Mouse (Mus musculus) stomach, postnatal 0 days (tissue): Measurements from ENCODE around the gene Gkn3. TPM values are rescaled to one million over a fixed set of nuclear protein-coding genes. Genes with fewer than 3 reads are reported as not detected.

ENCODE experiments used
- ATAC-seq: fragments of 200-750 bp; cut with Nextera tagmentation; 2 replicates; pipeline ENCODE4 v1.8.0; 2017; ENCODE audit not compliant: low FRiP score, low TSS enrichment
- DNase-seq: peaks from one replicate; pipeline ENCODE4 v3.0.0-alpha.2; 2016; ENCODE audit warnings: low spot score
- H3K27ac ChIP-seq: fragments of 300-500 bp; sonication (generic); replicated peaks from 2 replicates; pipeline ENCODE4 v1.5.1; 2014; ENCODE audit warnings: mild to moderate bottlenecking, control low read depth
- H3K27me3 ChIP-seq: fragments of 300-500 bp; sonication (generic); 2 replicates; pipeline ENCODE4 v1.6.1; 2014; ENCODE audit warnings: low read length; ENCODE audit not compliant: control insufficient read depth, insufficient read depth
- H3K36me3 ChIP-seq: fragments of 300-500 bp; sonication (generic); 2 replicates; pipeline ENCODE4 v1.6.1; 2014; ENCODE audit warnings: low read length, mixed read lengths; ENCODE audit not compliant: control insufficient read depth, insufficient read depth
- H3K4me1 ChIP-seq: fragments of 300-500 bp; sonication (generic); replicated peaks from 2 replicates; pipeline ENCODE4 v1.6.1; 2014; ENCODE audit warnings: antibody characterized with exemption; ENCODE audit not compliant: control insufficient read depth, insufficient read depth
- H3K4me2 ChIP-seq: fragments of 300-500 bp; sonication (generic); replicated peaks from 2 replicates; pipeline ENCODE4 v1.6.1; 2014; ENCODE audit warnings: low read depth, mild to moderate bottlenecking, control low read depth, moderate library complexity
- H3K4me3 ChIP-seq: fragments of 300-500 bp; sonication (generic); 2 replicates; pipeline ENCODE4 v1.5.1; 2014; ENCODE audit warnings: low read depth, low read length, control low read depth
- H3K9ac ChIP-seq: fragments of 300-500 bp; sonication (generic); 2 replicates; pipeline ENCODE4 v1.6.1; 2014; ENCODE audit warnings: mild to moderate bottlenecking, low read length, control low read depth, mixed read lengths
- H3K9me3 ChIP-seq: fragments of 300-500 bp; sonication (generic); 2 replicates; pipeline ENCODE4 v1.6.1; 2016; ENCODE audit warnings: low read length; ENCODE audit not compliant: control insufficient read depth
- CTCF ChIP-seq: IDR thresholded peaks from 2 replicates; pipeline ENCODE4 v1.5.1; 2016; ENCODE audit warnings: antibody characterized with exemption, low read depth, mild to moderate bottlenecking, moderate library complexity
- EP300 ChIP-seq: optimal IDR thresholded peaks from 2 replicates; pipeline ENCODE3; 2016; ENCODE audit warnings: antibody characterized with exemption
- WGBS: fragments of 180-500 bp; shearing (Covaris S2); extraction: QIAGEN DNeasy Blood & Tissue Kit; methylation state at CpG from one replicate; pipeline ENCODE4 v1.1.7; 2014; 5-methylcytosine and 5-hydroxymethylcytosine counted together
- polyA plus RNA-seq: library from polyadenylated mRNA; unstranded; fragments of >200 nt; fragmentation: Nextera tagmentation; extraction: Ambion mirVana; gene quantifications from 2 replicates; pipeline ENCODE4 v1.2.1, GENCODE M21; 2015

Gene Gkn3
- polyA plus RNA-seq, 1 experiment from 2014 or later: 107 TPM

- Histone ChIP-seq H3K4me1 (no peaks in the 10 kb centered on the region), H3K9ac (no peak overlapping the region), H3K27ac (no peak overlapping the region), H3K4me2 (no peak overlapping the region), H3K9me3 (no peaks in the 10 kb centered on the region), H3K36me3 (no peaks in the 10 kb centered on the region), H3K4me3 (no peak overlapping the region), H3K27me3 (no peaks in the 10 kb centered on the region)
- 84% methylated on average over 9 of the region's 9 CpGs for WGBS
- ATAC-seq (no peak), DNase-seq (no peak)
- TF ChIP-seq CTCF: no peak
- no peak for TF ChIP-seq EP300
These were observed 6.0 kb upstream of the Gkn3 start for GRCm38 (mm10) chr6:87394783-87395182.

DNA sequence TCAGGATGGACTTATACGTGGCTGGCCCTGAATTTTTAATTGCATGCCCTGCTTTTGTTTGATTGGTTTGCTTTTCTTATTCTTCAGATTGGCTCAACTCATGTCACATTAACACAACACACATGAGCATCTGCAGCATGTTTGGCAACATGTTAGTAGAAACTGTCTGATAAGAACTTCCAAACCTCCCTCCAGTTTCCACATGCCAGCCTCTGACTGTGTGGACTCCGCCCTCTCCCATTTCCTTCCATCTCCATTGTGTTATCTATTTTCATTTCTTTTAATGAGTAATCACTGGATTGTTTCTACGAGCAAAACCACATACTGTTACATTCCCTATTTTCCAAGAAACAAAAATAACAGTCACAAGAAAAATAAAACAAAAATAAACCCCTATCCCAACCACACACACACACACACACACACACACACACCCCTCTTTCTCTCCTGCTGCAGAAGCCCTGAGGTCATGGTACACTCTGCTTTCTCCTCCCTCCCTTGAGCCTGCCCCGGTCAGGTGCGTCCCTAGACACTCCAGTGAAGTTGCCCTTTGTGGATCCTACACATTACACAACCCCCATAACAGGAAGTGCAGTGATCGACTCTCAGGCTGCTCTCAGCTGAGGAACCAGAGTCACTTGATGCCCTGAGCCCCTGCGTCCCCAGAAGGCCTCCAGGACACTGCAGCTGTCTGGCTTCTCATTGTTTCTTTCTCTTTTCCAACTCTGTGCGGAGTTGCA lies 4.9 kb upstream of the Gkn3 start:
- Histone ChIP-seq H3K4me1 (no peaks in the 10 kb centered on the region), H3K36me3 (no peaks in the 10 kb centered on the region), H3K4me2 (no peak overlapping the region), H3K9ac (no peak overlapping the region), H3K27me3 (no peaks in the 10 kb centered on the region), H3K4me3 (no peak overlapping the region), H3K9me3 (no peaks in the 10 kb centered on the region), H3K27ac (no peak overlapping the region)
- ATAC-seq (no peak), DNase-seq (peak; percentile 10)
- 51% methylated on average over 8 of the region's 8 CpGs for WGBS
- no peak for TF ChIP-seq EP300
- TF ChIP-seq CTCF: no peak

GRCm38 (mm10) chr6:87389455-87389989 lies 787 bp upstream of the Gkn3 start:
- Histone ChIP-seq H3K4me3 (no peak overlapping the region), H3K9ac (no peak overlapping the region), H3K27me3 (no peaks in the 10 kb centered on the region), H3K36me3 (no peaks in the 10 kb centered on the region), H3K9me3 (no peaks in the 10 kb centered on the region), H3K4me2 (no peak overlapping the region), H3K4me1 (no peaks in the 10 kb centered on the region), H3K27ac (no peak overlapping the region)
- WGBS: 20% methylated on average over 5 of the region's 5 CpGs
- DNase-seq (no peak), ATAC-seq (no peak)
- TF ChIP-seq CTCF (no peak), EP300 (no peak)

DNA sequence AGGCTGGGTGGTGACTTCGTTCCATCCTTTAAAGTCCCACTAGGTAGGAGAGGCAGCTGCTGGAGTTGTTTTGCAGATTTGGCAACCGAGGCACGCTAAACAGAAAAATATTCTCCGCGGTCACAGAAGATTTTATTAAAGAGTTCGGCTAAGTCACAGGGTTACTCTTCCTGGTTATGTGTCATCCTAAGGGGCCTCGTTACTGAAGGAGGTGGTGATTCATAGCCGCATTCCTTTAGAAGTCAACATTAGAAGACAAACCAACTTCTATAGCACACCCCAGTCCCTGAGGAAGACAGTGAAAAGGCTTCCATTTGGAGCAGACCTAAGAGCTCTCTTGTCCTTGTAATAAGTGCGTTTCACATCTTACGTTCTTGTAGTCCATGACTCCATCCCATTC lies 2.1 kb downstream of the Gkn3 start:
- Histone ChIP-seq H3K4me3 (no peak overlapping the region), H3K4me2 (no peak overlapping the region), H3K36me3 (no peaks in the 10 kb centered on the region), H3K9ac (no peak overlapping the region), H3K4me1 (no peaks in the 10 kb centered on the region), H3K27me3 (no peaks in the 10 kb centered on the region), H3K9me3 (no peaks in the 10 kb centered on the region), H3K27ac (no peak overlapping the region)
- no peak for DNase-seq
- 82% methylated on average over 10 of the region's 10 CpGs for WGBS
- ATAC-seq: no peak
- TF ChIP-seq EP300 (no peak), CTCF (no peak)

GRCm38 (mm10) chr6:87386203-87386602 lies 2.5 kb downstream of the Gkn3 start:
- H3K27ac ChIP-seq: no peak overlapping the region
- H3K27me3 ChIP-seq: no peaks in the 10 kb centered on the region
- H3K4me2 ChIP-seq: no peak overlapping the region
- 7% methylated on average over 7 of the region's 7 CpGs for WGBS
- no peaks in the 10 kb centered on the region for H3K36me3 ChIP-seq
- no peaks in the 10 kb centered on the region for H3K4me1 ChIP-seq
- H3K9me3 ChIP-seq: no peaks in the 10 kb centered on the region
- H3K9ac ChIP-seq: no peak overlapping the region
- ATAC-seq: no peak
- peak; percentile 78 for DNase-seq
- H3K4me3 ChIP-seq: no peak overlapping the region
- TF ChIP-seq CTCF: peak; percentile 93
- TF ChIP-seq EP300: no peak

DNA sequence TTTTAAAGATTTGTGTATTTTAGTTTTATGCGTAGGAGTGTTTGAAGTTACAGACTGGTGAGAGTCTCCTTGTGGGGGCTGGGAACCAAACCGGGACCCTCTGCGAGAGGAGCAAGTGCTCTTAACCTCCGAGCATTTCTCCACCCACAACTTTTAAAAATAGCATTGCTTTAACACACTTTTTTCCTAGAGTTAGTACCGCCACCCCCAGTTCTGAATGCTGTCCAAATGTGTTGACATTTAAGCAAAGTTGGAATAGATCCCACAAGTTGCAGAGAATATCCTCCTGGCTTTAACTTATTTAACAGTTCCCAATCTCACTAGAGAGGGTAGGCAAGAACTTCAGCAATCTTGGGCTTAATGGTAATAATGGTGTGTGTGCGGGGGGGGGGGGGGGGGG lies 4.0 kb downstream of the Gkn3 start:
- TF ChIP-seq EP300 (no peak), CTCF (no peak)
- WGBS: 29% methylated on average over 5 of the region's 6 CpGs
- no peak overlapping the region for H3K4me3 ChIP-seq
- no peak overlapping the region for H3K27ac ChIP-seq
- no peaks in the 10 kb centered on the region for H3K36me3 ChIP-seq
- H3K9me3 ChIP-seq: no peaks in the 10 kb centered on the region
- peak overlapping the region; percentile 62 for H3K4me2 ChIP-seq
- H3K9ac ChIP-seq: no peak overlapping the region
- H3K4me1 ChIP-seq: no peaks in the 10 kb centered on the region
- DNase-seq (no peak), ATAC-seq (no peak)
- no peaks in the 10 kb centered on the region for H3K27me3 ChIP-seq
